Mouse (Mus musculus): ENCODE measurements around the gene Tdrd5.
"Not testable (repeated sequence)": the region's sequence is repeated elsewhere in the genome, so short reads cannot be mapped to it uniquely, and the experiment has no call there.

The Tdrd5 gene

GRCm38 (mm10) chr1:156302911-156303749 is at the start of gene Tdrd5:
Tdrd5 (minus strand) TSS chr1:156303664.
- peak; percentile 59 for DNase-seq

GRCm38 (mm10) chr1:156352466-156352865 is 49.0 kb upstream of the Tdrd5 start:
- no peak for DNase-seq

- no peak for DNase-seq
Observed at GRCm38 (mm10) chr1:156350441-156350840, 47.0 kb upstream of the Tdrd5 start.

- no peak for DNase-seq
Observed at GRCm38 (mm10) chr1:156349031-156349430, 45.6 kb upstream of the Tdrd5 start.

GRCm38 (mm10) chr1:156345633-156346032 is 42.2 kb upstream of the Tdrd5 start:
- no peak for DNase-seq

GRCm38 (mm10) chr1:156344433-156344832 is 41.0 kb upstream of the Tdrd5 start:
- DNase-seq: no peak

- no peak for DNase-seq
Observed at GRCm38 (mm10) chr1:156340847-156341246, 37.4 kb upstream of the Tdrd5 start.

GRCm38 (mm10) chr1:156323126-156323525 is 19.7 kb upstream of the Tdrd5 start:
- no peak for DNase-seq

GRCm38 (mm10) chr1:156310630-156311029 is 7.2 kb upstream of the Tdrd5 start, which contains the start of gene Nphs2:
Nphs2 (plus strand) TSS chr1:156310727.
- no peak for DNase-seq

- no peak for DNase-seq
Observed at GRCm38 (mm10) chr1:156308595-156308994, 5.1 kb upstream of the Tdrd5 start.

- no peak for DNase-seq
Observed at GRCm38 (mm10) chr1:156290016-156290415, 13.4 kb downstream of the Tdrd5 start.

- not testable (repeated sequence) for DNase-seq
Observed at GRCm38 (mm10) chr1:156289222-156289587, 14.3 kb downstream of the Tdrd5 start.

- DNase-seq: no peak
Observed at GRCm38 (mm10) chr1:156288556-156289221, 14.8 kb downstream of the Tdrd5 start.

GRCm38 (mm10) chr1:156285541-156285896 is 17.9 kb downstream of the Tdrd5 start:
- DNase-seq: no peak

GRCm38 (mm10) chr1:156284851-156285540 is 18.5 kb downstream of the Tdrd5 start:
- peak; percentile 53 for DNase-seq

- no peak for DNase-seq
Observed at GRCm38 (mm10) chr1:156284207-156284606, 19.3 kb downstream of the Tdrd5 start.

GRCm38 (mm10) chr1:156280131-156280530 is 23.3 kb downstream of the Tdrd5 start:
- no peak for DNase-seq

- no peak for DNase-seq
Observed at GRCm38 (mm10) chr1:156273647-156274046, 29.8 kb downstream of the Tdrd5 start.

- DNase-seq: no peak
Observed at GRCm38 (mm10) chr1:156271654-156272053, 31.8 kb downstream of the Tdrd5 start.

- no peak for DNase-seq
Observed at GRCm38 (mm10) chr1:156270471-156270870, 33.0 kb downstream of the Tdrd5 start.

- DNase-seq: not testable (repeated sequence)
Observed at GRCm38 (mm10) chr1:156268546-156268945, 34.9 kb downstream of the Tdrd5 start.

GRCm38 (mm10) chr1:156263946-156264345 is 39.5 kb downstream of the Tdrd5 start:
- DNase-seq: no peak

GRCm38 (mm10) chr1:156263352-156263751 is 40.1 kb downstream of the Tdrd5 start:
- peak; percentile 33 for DNase-seq

- DNase-seq: no peak
Observed at GRCm38 (mm10) chr1:156254866-156255265, 48.6 kb downstream of the Tdrd5 start.
